Mouse (Mus musculus) heart, postnatal 0 days (tissue): ENCODE data around the gene 9630041A04Rik.

ENCODE experiments used
- CTCF ChIP-seq: IDR thresholded peaks from 2 replicates; pipeline ENCODE4 v1.5.1; 2016; ENCODE audit warnings: antibody characterized with exemption, control low read depth, low read depth
- EP300 ChIP-seq: IDR thresholded peaks from 2 replicates; pipeline ENCODE4 v1.6.1; 2016; ENCODE audit warnings: antibody characterized with exemption, low read depth

DNA sequence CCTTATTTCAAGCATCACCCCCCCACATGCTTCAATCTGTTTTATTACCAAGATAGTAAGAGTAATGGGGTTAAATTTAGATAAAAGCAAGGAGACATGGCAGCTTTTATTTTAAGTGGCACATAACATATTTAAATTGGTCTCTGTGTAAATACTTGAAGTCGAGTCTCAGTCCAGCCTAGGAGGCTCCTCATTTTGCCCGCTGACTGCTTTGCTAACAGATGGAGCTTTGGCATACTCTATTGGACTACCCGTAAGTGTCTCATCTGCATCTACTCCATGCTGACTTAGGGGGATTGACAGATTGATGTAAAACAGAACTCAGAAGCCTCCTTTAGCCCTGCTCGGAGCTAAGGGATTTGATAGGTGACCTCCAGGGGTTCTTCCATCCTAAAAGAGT, 17.7 kb upstream of the 9630041A04Rik start:
- TF ChIP-seq CTCF = no peak
- TF ChIP-seq EP300 = no peak
